Mouse (Mus musculus): Measurements from ENCODE around the gene Tmem51. TPM values are rescaled to one million over a fixed set of nuclear protein-coding genes. Genes with fewer than 3 reads are reported as not detected.

Gene Tmem51
- total and polyA plus RNA-seq, 3 experiments = 1.4 to 8.0 (median 8.0) TPM

DNA sequence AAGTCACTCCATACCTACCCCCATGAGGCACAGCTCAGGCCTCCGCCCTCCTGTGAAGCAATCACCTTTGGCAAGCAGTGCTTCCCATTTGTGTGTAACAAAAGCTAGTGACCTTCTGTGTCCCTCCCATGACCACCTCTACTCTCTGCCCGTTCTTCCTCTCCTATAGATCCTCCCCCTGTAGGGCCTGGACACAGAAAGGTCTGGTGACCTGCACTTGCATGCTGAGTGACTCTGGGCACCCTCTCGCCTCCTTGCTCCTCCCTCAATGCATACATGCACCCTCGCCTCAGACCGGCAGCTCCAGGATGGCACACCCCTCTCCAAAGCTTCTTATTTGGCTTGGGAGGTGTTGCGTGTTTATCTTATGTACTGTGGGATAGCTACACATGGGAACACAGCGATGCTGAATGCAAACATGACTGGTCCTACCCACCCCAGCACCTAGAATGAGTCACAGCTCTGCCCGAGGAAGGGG, 21.0 kb downstream of the Tmem51 start:
- H3K9me3 ChIP-seq (replicated peaks; ENCODE audit: low read length) = no peaks in the 10 kb centered on the region
- no peak for DNase-seq (ENCODE audit: extremely low read depth)
- no peak for TF ChIP-seq TBP (conservative IDR thresholded peaks at IDR 0.05; ENCODE audit: low read depth, low read length)
- H3K36me3 ChIP-seq (replicated peaks in 1 of 2; ENCODE audit: control insufficient read depth in 1 of 2, insufficient read depth in 1 of 2, low read length in 1 of 2) = peaks cover 0 to 2% of the 10 kb centered on the region in 2 experiments
- H3K27me3 ChIP-seq (replicated peaks) = no peaks in the 10 kb centered on the region
- dilution Hi-C loops (cut with MboI; ENCODE audit: extremely low pct_ligation_motif_present, extremely low pct_unique_long_range_greater_than_20kb, low sequenced_read_pairs) (no loop called here), in situ Hi-C loops (cut with MboI; ENCODE audit: low pct_ligation_motif_present, low pct_unique_long_range_greater_than_20kb, low sequenced_read_pairs) (no loop called here)
- H3K27ac ChIP-seq (ENCODE audit: insufficient read depth, low read depth) = no peak overlapping the region
- H3K79me2 ChIP-seq (replicated peaks; ENCODE audit: control insufficient read depth, extremely low read depth, insufficient read depth, poor library complexity, severe bottlenecking) = no peaks in the 10 kb centered on the region
- no peak overlapping the region for H3K4me2 ChIP-seq (ENCODE audit: insufficient read depth, low read depth, poor library complexity, severe bottlenecking)
- H3K9ac ChIP-seq (ENCODE audit: insufficient read depth, low read depth) = no peak overlapping the region
- H3K4me1 ChIP-seq (ENCODE audit: control insufficient read depth in 1 of 2, insufficient read depth in 2 of 2) = peaks cover 0 to 22% of the 10 kb centered on the region in 2 experiments; a peak in 2 of 4 replicates
- H3K4me3 ChIP-seq (replicated peaks in 1 of 3; ENCODE audit: low read depth in 2 of 3, low read length in 2 of 3, poor library complexity in 1 of 3) = no peak overlapping the region

DNA sequence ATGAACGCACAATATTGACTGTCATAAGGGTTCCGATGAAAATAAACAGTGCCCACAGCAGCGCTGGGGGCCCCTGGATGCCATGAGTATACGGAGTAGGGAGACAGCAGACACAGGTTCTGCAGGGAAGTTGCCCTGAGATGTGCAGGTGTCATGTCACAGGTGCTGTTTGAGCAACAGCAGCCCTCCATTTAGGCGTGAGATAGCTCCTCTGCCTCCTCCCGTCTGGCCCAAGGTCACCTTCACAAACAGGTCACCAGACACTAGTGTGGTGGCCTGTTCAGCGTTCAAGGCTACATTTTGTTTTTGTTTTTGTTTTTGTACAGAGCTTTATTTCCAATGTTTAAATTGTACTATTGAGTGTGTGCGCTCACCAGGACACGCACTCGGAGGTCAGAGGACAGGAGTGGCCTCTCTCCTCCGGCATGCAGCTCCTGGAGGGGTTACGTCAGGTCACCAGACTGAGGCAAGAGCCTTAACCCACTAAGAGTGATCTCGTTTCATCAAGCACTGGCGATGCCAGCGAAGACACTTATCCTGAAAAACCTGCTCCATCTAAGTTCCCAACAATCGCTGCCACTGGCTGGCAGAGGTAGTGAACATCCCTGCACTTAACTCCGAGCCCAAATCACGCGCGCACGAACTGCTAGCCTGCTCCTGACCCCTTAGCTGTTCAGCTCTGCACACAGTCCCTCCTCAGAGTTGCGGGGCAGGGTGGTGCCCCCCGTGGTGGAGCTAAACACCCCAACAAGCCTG, 22.4 kb downstream of the Tmem51 start:
- Histone ChIP-seq H3K27ac (ENCODE audit: insufficient read depth, low read depth) (no peak overlapping the region), H3K9me3 (replicated peaks; ENCODE audit: low read length) (no peaks in the 10 kb centered on the region), H3K27me3 (replicated peaks) (no peaks in the 10 kb centered on the region), H3K4me2 (ENCODE audit: insufficient read depth, low read depth, poor library complexity, severe bottlenecking) (no peak overlapping the region), H3K4me1 (ENCODE audit: control insufficient read depth in 1 of 2, insufficient read depth in 2 of 2) (peaks cover 0 to 14% of the 10 kb centered on the region in 2 experiments; a peak in 2 of 4 replicates), H3K9ac (ENCODE audit: insufficient read depth, low read depth) (no peak overlapping the region), H3K79me2 (replicated peaks; ENCODE audit: control insufficient read depth, extremely low read depth, insufficient read depth, poor library complexity, severe bottlenecking) (no peaks in the 10 kb centered on the region), H3K4me3 (replicated peaks in 1 of 3; ENCODE audit: low read depth in 2 of 3, low read length in 2 of 3, poor library complexity in 1 of 3) (no peak overlapping the region), H3K36me3 (replicated peaks in 1 of 2; ENCODE audit: control insufficient read depth in 1 of 2, insufficient read depth in 1 of 2, low read length in 1 of 2) (peaks cover 0 to 2% of the 10 kb centered on the region in 2 experiments)
- TF ChIP-seq MAX (IDR thresholded peaks at IDR 0.05; ENCODE audit: low read length) = no peak
- in situ Hi-C loops (cut with MboI; ENCODE audit: low pct_ligation_motif_present, low pct_unique_long_range_greater_than_20kb, low sequenced_read_pairs) (no loop called here), dilution Hi-C loops (cut with MboI; ENCODE audit: extremely low pct_ligation_motif_present, extremely low pct_unique_long_range_greater_than_20kb, low sequenced_read_pairs) (no loop called here)
- no peak for DNase-seq (ENCODE audit: extremely low read depth)

DNA sequence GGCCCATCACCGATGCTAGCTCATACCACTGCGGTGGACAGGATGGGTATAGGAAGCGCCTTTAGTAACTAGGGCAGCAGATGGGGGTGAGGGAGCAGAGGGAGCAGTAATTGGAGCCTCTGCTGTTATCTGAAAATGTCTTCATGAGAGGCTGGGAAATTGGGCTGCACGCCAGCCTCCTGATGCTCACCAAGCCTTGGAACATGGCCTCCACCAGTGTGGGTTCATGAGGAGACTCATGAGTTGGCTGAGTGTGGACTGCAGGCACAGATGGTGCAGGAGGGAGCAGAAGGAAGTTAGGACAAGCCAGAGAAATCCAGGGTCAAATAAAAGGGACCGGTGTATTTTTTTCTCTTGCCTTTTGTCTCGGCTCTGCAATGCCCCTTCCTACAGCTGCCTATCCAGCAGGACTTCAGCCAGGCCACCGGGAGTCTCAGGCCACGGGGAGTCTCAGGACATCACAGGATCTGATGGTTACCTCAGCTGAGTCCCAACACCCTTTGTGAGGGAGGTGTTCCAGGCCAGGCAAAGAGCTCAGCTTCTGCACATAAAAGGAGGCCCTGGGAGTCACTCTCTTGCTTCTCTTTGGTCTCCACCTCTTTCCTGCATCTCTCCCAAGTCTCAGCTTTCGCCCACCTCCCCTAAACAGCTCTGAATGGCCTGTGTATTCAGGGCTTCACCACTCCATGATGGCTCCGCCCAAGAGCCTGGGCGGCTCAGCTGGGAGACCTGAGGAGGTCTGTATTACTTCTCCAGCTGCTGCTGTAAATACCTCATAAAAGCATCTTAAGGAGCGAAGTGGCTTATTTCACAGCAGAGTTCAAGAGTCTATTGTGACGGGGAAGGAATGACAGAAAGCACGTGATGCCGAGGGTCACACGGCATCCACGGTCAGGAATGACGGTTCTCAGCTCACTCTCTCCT, 23.4 kb downstream of the Tmem51 start:
- H3K4me2 ChIP-seq (ENCODE audit: insufficient read depth, low read depth, poor library complexity, severe bottlenecking) = no peak overlapping the region
- in situ Hi-C loops (cut with MboI; ENCODE audit: low pct_ligation_motif_present, low pct_unique_long_range_greater_than_20kb, low sequenced_read_pairs) (no loop called here), dilution Hi-C loops (cut with MboI; ENCODE audit: extremely low pct_ligation_motif_present, extremely low pct_unique_long_range_greater_than_20kb, low sequenced_read_pairs) (no loop called here)
- TF ChIP-seq USF2 (conservative IDR thresholded peaks at IDR 0.05; ENCODE audit: low read depth, low read length) (no peak), JUND (conservative IDR thresholded peaks at IDR 0.05; ENCODE audit: low read depth, low read length) (no peak), E2F4 (IDR thresholded peaks at IDR 0.05; ENCODE audit: insufficient replicate concordance, low read depth, low read length) (no peak), ZNF384 (IDR thresholded peaks at IDR 0.05; ENCODE audit: low read depth, low read length) (no peak), HCFC1 (IDR thresholded peaks at IDR 0.05; ENCODE audit: low read depth, low read length) (no peak)
- DNase-seq (ENCODE audit: extremely low read depth) = no peak
- no peak overlapping the region for H3K4me3 ChIP-seq (replicated peaks in 1 of 3; ENCODE audit: low read depth in 2 of 3, low read length in 2 of 3, poor library complexity in 1 of 3)
- no peaks in the 10 kb centered on the region for H3K9me3 ChIP-seq (replicated peaks; ENCODE audit: low read length)
- H3K27me3 ChIP-seq (replicated peaks) = no peaks in the 10 kb centered on the region
- no peak overlapping the region for H3K9ac ChIP-seq (ENCODE audit: insufficient read depth, low read depth)
- H3K36me3 ChIP-seq (replicated peaks in 1 of 2; ENCODE audit: control insufficient read depth in 1 of 2, insufficient read depth in 1 of 2, low read length in 1 of 2) = peaks cover 0 to 2% of the 10 kb centered on the region in 2 experiments
- H3K79me2 ChIP-seq (replicated peaks; ENCODE audit: control insufficient read depth, extremely low read depth, insufficient read depth, poor library complexity, severe bottlenecking) = no peaks in the 10 kb centered on the region
- H3K4me1 ChIP-seq (ENCODE audit: control insufficient read depth in 1 of 2, insufficient read depth in 2 of 2) = peaks cover 0 to 8% of the 10 kb centered on the region in 2 experiments; a peak in 2 of 4 replicates
- no peak overlapping the region for H3K27ac ChIP-seq (ENCODE audit: insufficient read depth, low read depth)

Data from CH12.LX (cell line).